Mouse (Mus musculus) neural tube, embryonic 12.5 days (tissue): ENCODE measurements around the gene Ndufs2. TPM values are rescaled to one million over a fixed set of nuclear protein-coding genes. Genes with fewer than 3 reads are reported as not detected.
A peak's percentile ranks its signal among the peaks of the same experiment; 100 is the strongest.

Experiments
- ATAC-seq: fragments of 200-750 bp; cut with Nextera tagmentation; 2 replicates; pipeline ENCODE4 v1.8.0; 2017; ENCODE audit warnings: low read depth, mild to moderate bottlenecking, moderate TSS enrichment, moderate library complexity; ENCODE audit not compliant: low FRiP score
- H3K27ac ChIP-seq: fragments of 300-500 bp; sonication (generic); 2 replicates; pipeline ENCODE4 v1.5.1; 2016
- H3K27me3 ChIP-seq: fragments of 300-500 bp; sonication (generic); replicated peaks from 2 replicates; pipeline ENCODE4 v1.6.1; 2016; ENCODE audit warnings: mild to moderate bottlenecking
- H3K36me3 ChIP-seq: fragments of 300-500 bp; sonication (generic); 2 replicates; pipeline ENCODE4 v1.6.1; 2016; ENCODE audit warnings: mild to moderate bottlenecking
- H3K4me1 ChIP-seq: fragments of 300-500 bp; sonication (generic); 2 replicates; pipeline ENCODE4 v1.6.1; 2016
- H3K4me2 ChIP-seq: fragments of 300-500 bp; sonication (generic); replicated peaks from 2 replicates; pipeline ENCODE4 v1.6.1; 2016; ENCODE audit warnings: mild to moderate bottlenecking
- H3K4me3 ChIP-seq: fragments of 300-500 bp; sonication (generic); 2 replicates; pipeline ENCODE4 v1.5.1; 2016
- H3K9ac ChIP-seq: fragments of 300-500 bp; sonication (generic); 2 replicates; pipeline ENCODE4 v1.6.1; 2016; ENCODE audit warnings: mild to moderate bottlenecking
- H3K9me3 ChIP-seq: fragments of 300-500 bp; sonication (generic); 2 replicates; pipeline ENCODE4 v1.6.1; 2016; ENCODE audit warnings: mild to moderate bottlenecking
- WGBS: fragments of 180-500 bp; shearing (Covaris S2); methylation state at CpG from one replicate; pipeline ENCODE4 v1.1.7; 2016; 5-methylcytosine and 5-hydroxymethylcytosine counted together
- polyA plus RNA-seq: library from polyadenylated mRNA; unstranded; fragments of >200 nt; fragmentation: Nextera tagmentation; extraction: Ambion mirVana; gene quantifications from 2 replicates; pipeline ENCODE4 v1.2.1, GENCODE M21; 2016

Gene Ndufs2
- polyA plus RNA-seq, 1 experiment from 2014 or later: 233 TPM

- Histone ChIP-seq H3K4me1 (peaks cover 15% of the 10 kb centered on the region), H3K4me3 (peak overlapping the region; percentile 57), H3K27ac (no peak overlapping the region), H3K9me3 (no peaks in the 10 kb centered on the region), H3K36me3 (peaks cover 16% of the 10 kb centered on the region; the same call in 1 of the 2 replicates), H3K9ac (peak overlapping the region; percentile 57), H3K4me2 (peak overlapping the region; percentile 86), H3K27me3 (no peaks in the 10 kb centered on the region)
- no peak; the same call in none of the 2 replicates for ATAC-seq
- 6% methylated on average over 22 of the region's 22 CpGs for WGBS
Observed at GRCm38 (mm10) chr1:171221281-171222193, 29.7 kb downstream of the Ndufs2 start.

- H3K9ac ChIP-seq: no peak overlapping the region
- peak; percentile 46; the same call in 1 of the 2 replicates for ATAC-seq
Observed at GRCm38 (mm10) chr1:171220871-171221270, 30.3 kb downstream of the Ndufs2 start.

GRCm38 (mm10) chr1:171216241-171216955 is 34.8 kb downstream of the Ndufs2 start:
- Histone ChIP-seq H3K27me3 (no peaks in the 10 kb centered on the region), H3K4me2 (no peak overlapping the region), H3K27ac (no peak overlapping the region), H3K9me3 (no peaks in the 10 kb centered on the region), H3K4me1 (peaks cover 5% of the 10 kb centered on the region), H3K36me3 (peaks cover 16% of the 10 kb centered on the region; the same call in 1 of the 2 replicates), H3K9ac (no peak overlapping the region), H3K4me3 (no peak overlapping the region)
- ATAC-seq: no peak
- 88% methylated on average over 18 of the region's 18 CpGs for WGBS

More at GRCm38 (mm10) chr1:171220871-171221270, 30.3 kb downstream of the Ndufs2 start:
- peaks cover 16% of the 10 kb centered on the region; the same call in 1 of the 2 replicates for H3K36me3 ChIP-seq
- no peak overlapping the region for H3K27ac ChIP-seq
- no peaks in the 10 kb centered on the region for H3K27me3 ChIP-seq
- H3K4me3 ChIP-seq: 0 out of 2 replicates have a peak overlapping the region, but pooled peaks have one; percentile 57
- peaks cover 15% of the 10 kb centered on the region for H3K4me1 ChIP-seq
- 9% methylated on average over 10 of the region's 10 CpGs for WGBS
- peak overlapping the region; percentile 86 for H3K4me2 ChIP-seq
- no peaks in the 10 kb centered on the region for H3K9me3 ChIP-seq

GRCm38 (mm10) chr1:171213801-171214496 is 37.2 kb downstream of the Ndufs2 start, which contains the start of gene Nr1i3:
Gene Nr1i3, plus strand, starts transcription at chr1:171213970.
- ATAC-seq: no peak
- 79% methylated on average over 10 of the region's 10 CpGs for WGBS
- H3K4me2 ChIP-seq: no peak within 1 kb of the TSS
- H3K27ac ChIP-seq: no peak within 1 kb of the TSS
- H3K36me3 ChIP-seq: peaks cover 3% of the 10 kb centered on the region; the same call in 1 of the 2 replicates
- no peak within 1 kb of the TSS for H3K4me3 ChIP-seq
- H3K4me1 ChIP-seq: no peaks in the 10 kb centered on the region
- H3K9ac ChIP-seq: no peak within 1 kb of the TSS
- no peaks in the 10 kb centered on the region for H3K9me3 ChIP-seq
- no peaks in the 10 kb centered on the region for H3K27me3 ChIP-seq

GRCm38 (mm10) chr1:171212854-171213253 is 38.3 kb downstream of the Ndufs2 start:
- Histone ChIP-seq H3K9ac (no peak overlapping the region), H3K4me2 (no peak overlapping the region), H3K9me3 (no peaks in the 10 kb centered on the region), H3K36me3 (no peaks in the 10 kb centered on the region), H3K27me3 (no peaks in the 10 kb centered on the region), H3K27ac (no peak overlapping the region), H3K4me1 (no peaks in the 10 kb centered on the region), H3K4me3 (no peak overlapping the region)
- ATAC-seq: no peak
- 63% methylated on average over 3 of the region's 3 CpGs for WGBS

GRCm38 (mm10) chr1:171209409-171209808 is 41.8 kb downstream of the Ndufs2 start:
- H3K9me3 ChIP-seq: no peaks in the 10 kb centered on the region
- WGBS: 27% methylated on average over 4 of the region's 4 CpGs
- no peak overlapping the region for H3K4me3 ChIP-seq
- no peak for ATAC-seq
- H3K36me3 ChIP-seq: no peaks in the 10 kb centered on the region
- no peak overlapping the region for H3K4me2 ChIP-seq
- no peaks in the 10 kb centered on the region for H3K27me3 ChIP-seq
- H3K27ac ChIP-seq: no peak overlapping the region
- H3K9ac ChIP-seq: no peak overlapping the region
- H3K4me1 ChIP-seq: no peaks in the 10 kb centered on the region

GRCm38 (mm10) chr1:171205704-171206493 is 45.3 kb downstream of the Ndufs2 start:
- Histone ChIP-seq H3K4me3 (no peak overlapping the region), H3K27me3 (no peaks in the 10 kb centered on the region), H3K36me3 (no peaks in the 10 kb centered on the region), H3K4me2 (no peak overlapping the region), H3K9me3 (no peaks in the 10 kb centered on the region), H3K9ac (no peak overlapping the region), H3K4me1 (no peaks in the 10 kb centered on the region), H3K27ac (no peak overlapping the region)
- no peak for ATAC-seq
- 67% methylated on average over 6 of the region's 6 CpGs for WGBS

- Histone ChIP-seq H3K27me3 (no peaks in the 10 kb centered on the region), H3K9ac (no peak overlapping the region), H3K36me3 (no peaks in the 10 kb centered on the region), H3K4me2 (no peak overlapping the region), H3K4me1 (no peaks in the 10 kb centered on the region), H3K27ac (no peak overlapping the region), H3K9me3 (no peaks in the 10 kb centered on the region), H3K4me3 (no peak overlapping the region)
- ATAC-seq: no peak
- 74% methylated on average over 7 of the region's 7 CpGs for WGBS
Observed at GRCm38 (mm10) chr1:171204249-171204644, 46.9 kb downstream of the Ndufs2 start.

GRCm38 (mm10) chr1:171203471-171204248 is 47.5 kb downstream of the Ndufs2 start:
- Histone ChIP-seq H3K4me3 (no peak overlapping the region), H3K4me1 (no peaks in the 10 kb centered on the region), H3K9ac (no peak overlapping the region), H3K36me3 (no peaks in the 10 kb centered on the region), H3K27me3 (no peaks in the 10 kb centered on the region), H3K4me2 (no peak overlapping the region), H3K9me3 (no peaks in the 10 kb centered on the region), H3K27ac (no peak overlapping the region)
- 61% methylated on average over 11 of the region's 11 CpGs for WGBS
- ATAC-seq: no peak

GRCm38 (mm10) chr1:171200769-171201168 is 50.4 kb downstream of the Ndufs2 start:
- Histone ChIP-seq H3K4me1 (peaks cover 6% of the 10 kb centered on the region), H3K9ac (no peak overlapping the region), H3K27me3 (peaks cover 14% of the 10 kb centered on the region), H3K4me3 (no peak overlapping the region), H3K36me3 (no peaks in the 10 kb centered on the region), H3K27ac (no peak overlapping the region), H3K9me3 (no peaks in the 10 kb centered on the region), H3K4me2 (no peak overlapping the region)
- ATAC-seq: no peak
- WGBS: 94% methylated on average over 1 of the region's 1 CpGs

- no peaks in the 10 kb centered on the region for H3K36me3 ChIP-seq
- H3K4me3 ChIP-seq: no peak overlapping the region
- H3K27me3 ChIP-seq: peaks cover 26% of the 10 kb centered on the region
- H3K4me2 ChIP-seq: no peak overlapping the region
- H3K9me3 ChIP-seq: no peaks in the 10 kb centered on the region
- H3K4me1 ChIP-seq: peaks cover 14% of the 10 kb centered on the region
- no peak overlapping the region for H3K27ac ChIP-seq
- H3K9ac ChIP-seq: no peak overlapping the region
- ATAC-seq: no peak
- WGBS: 47% methylated on average over 1 of the region's 1 CpGs
Observed at GRCm38 (mm10) chr1:171199532-171199931, 51.7 kb downstream of the Ndufs2 start.
